Mouse (Mus musculus): ENCODE measurements around the gene Trim66. TPM values are rescaled to one million over a fixed set of nuclear protein-coding genes. Genes with fewer than 3 reads are reported as not detected.

Trim66 gene
- total RNA-seq, 1 experiment, result 0.62 TPM

GRCm38 (mm10) chr7:109532691-109533090 lies 24.8 kb upstream of the Trim66 start:
- in situ Hi-C loops (cut with MboI; ENCODE audit: low sequenced_read_pairs in 2 of 2, unreplicated experiment in 2 of 2), result no loop called here
- TF ChIP-seq CHD2 (IDR thresholded peaks at IDR 0.05; ENCODE audit: low read depth, low read length), result no peak
- TF ChIP-seq ZC3H11A (IDR thresholded peaks at IDR 0.05; ENCODE audit: borderline replicate concordance, low read depth, low read length), result no peak
- TF ChIP-seq HCFC1 (IDR thresholded peaks at IDR 0.05; ENCODE audit: borderline replicate concordance, insufficient read depth, low read length), result no peak
- TF ChIP-seq MAFK (IDR thresholded peaks at IDR 0.05; ENCODE audit: insufficient read depth, low read depth, low read length), result no peak
- TF ChIP-seq ZNF384 (IDR thresholded peaks at IDR 0.05; ENCODE audit: low read depth, low read length), result no peak
- H3K9ac ChIP-seq (ENCODE audit: insufficient read depth, low read depth, low read length, poor library complexity, severe bottlenecking), result no peak overlapping the region
- no peaks in the 10 kb centered on the region for H3K4me1 ChIP-seq (ENCODE audit: control insufficient read depth in 2 of 2, insufficient read depth in 2 of 2, low read length in 2 of 2, poor library complexity in 1 of 2)
- H3K4me3 ChIP-seq (ENCODE audit: insufficient read depth in 1 of 2, low read depth in 1 of 2, low read length in 2 of 2, poor library complexity in 1 of 2, severe bottlenecking in 1 of 2), result no peak overlapping the region
- no peak for DNase-seq (ENCODE audit: low read depth, low spot score)
- H3K27ac ChIP-seq (ENCODE audit: insufficient read depth, low read depth, low read length, poor library complexity, severe bottlenecking), result no peak overlapping the region
- H3K9me3 ChIP-seq (ENCODE audit: control insufficient read depth, insufficient read depth, low read depth, low read length), result no peaks in the 10 kb centered on the region
- peaks cover 2% of the 10 kb centered on the region; the same call in 1 of the 2 replicates for H3K36me3 ChIP-seq (ENCODE audit: control insufficient read depth, insufficient read depth, low read length, poor library complexity, severe bottlenecking)

- in situ Hi-C loops (cut with MboI; ENCODE audit: low sequenced_read_pairs in 2 of 2, unreplicated experiment in 2 of 2), result no loop called here
- Histone ChIP-seq H3K27ac (ENCODE audit: insufficient read depth, low read depth, low read length, poor library complexity, severe bottlenecking) (no peak overlapping the region), H3K9me3 (ENCODE audit: control insufficient read depth, insufficient read depth, low read depth, low read length) (no peaks in the 10 kb centered on the region), H3K36me3 (ENCODE audit: control insufficient read depth, insufficient read depth, low read length, poor library complexity, severe bottlenecking) (peaks cover 2% of the 10 kb centered on the region; the same call in 1 of the 2 replicates), H3K4me3 (ENCODE audit: insufficient read depth in 1 of 2, low read depth in 1 of 2, low read length in 2 of 2, poor library complexity in 1 of 2, severe bottlenecking in 1 of 2) (no peak overlapping the region), H3K9ac (ENCODE audit: insufficient read depth, low read depth, low read length, poor library complexity, severe bottlenecking) (no peak overlapping the region), H3K4me1 (ENCODE audit: control insufficient read depth in 2 of 2, insufficient read depth in 2 of 2, low read length in 2 of 2, poor library complexity in 1 of 2) (no peaks in the 10 kb centered on the region)
- no peak for DNase-seq (ENCODE audit: low read depth, low spot score)
- TF ChIP-seq MAFK (IDR thresholded peaks at IDR 0.05; ENCODE audit: insufficient read depth, low read depth, low read length) (no peak), HCFC1 (IDR thresholded peaks at IDR 0.05; ENCODE audit: borderline replicate concordance, insufficient read depth, low read length) (no peak), ZC3H11A (IDR thresholded peaks at IDR 0.05; ENCODE audit: borderline replicate concordance, low read depth, low read length) (no peak), ZNF384 (IDR thresholded peaks at IDR 0.05; ENCODE audit: low read depth, low read length) (no peak), CHD2 (IDR thresholded peaks at IDR 0.05; ENCODE audit: low read depth, low read length) (no peak)
These were observed 23.6 kb upstream of the Trim66 start for GRCm38 (mm10) chr7:109531501-109531900.

- Histone ChIP-seq H3K9ac (ENCODE audit: insufficient read depth, low read depth, low read length, poor library complexity, severe bottlenecking) (no peak overlapping the region), H3K4me1 (ENCODE audit: control insufficient read depth in 2 of 2, insufficient read depth in 2 of 2, low read length in 2 of 2, poor library complexity in 1 of 2) (no peaks in the 10 kb centered on the region), H3K4me3 (ENCODE audit: insufficient read depth in 1 of 2, low read depth in 1 of 2, low read length in 2 of 2, poor library complexity in 1 of 2, severe bottlenecking in 1 of 2) (no peak overlapping the region), H3K9me3 (ENCODE audit: control insufficient read depth, insufficient read depth, low read depth, low read length) (no peaks in the 10 kb centered on the region), H3K27ac (ENCODE audit: insufficient read depth, low read depth, low read length, poor library complexity, severe bottlenecking) (no peak overlapping the region), H3K36me3 (ENCODE audit: control insufficient read depth, insufficient read depth, low read length, poor library complexity, severe bottlenecking) (peaks cover 2% of the 10 kb centered on the region; the same call in 1 of the 2 replicates)
- no peak for DNase-seq (ENCODE audit: low read depth, low spot score)
- TF ChIP-seq ZNF384 (IDR thresholded peaks at IDR 0.05; ENCODE audit: low read depth, low read length) (no peak), ZC3H11A (IDR thresholded peaks at IDR 0.05; ENCODE audit: borderline replicate concordance, low read depth, low read length) (no peak), MAFK (IDR thresholded peaks at IDR 0.05; ENCODE audit: insufficient read depth, low read depth, low read length) (no peak), CHD2 (IDR thresholded peaks at IDR 0.05; ENCODE audit: low read depth, low read length) (no peak), HCFC1 (IDR thresholded peaks at IDR 0.05; ENCODE audit: borderline replicate concordance, insufficient read depth, low read length) (no peak)
- in situ Hi-C loops (cut with MboI; ENCODE audit: low sequenced_read_pairs in 2 of 2, unreplicated experiment in 2 of 2), result loop anchor here in 1 of 2 experiments (10.0 kb wide), 1 partner anchor 155 kb away; no protein-coding TSS in a partner anchor
These were observed 21.8 kb upstream of the Trim66 start for GRCm38 (mm10) chr7:109529741-109530140.

- Histone ChIP-seq H3K36me3 (ENCODE audit: control insufficient read depth, insufficient read depth, low read length, poor library complexity, severe bottlenecking) (peaks cover 10% of the 10 kb centered on the region; the same call in 1 of the 2 replicates), H3K4me3 (ENCODE audit: insufficient read depth in 1 of 2, low read depth in 1 of 2, low read length in 2 of 2, poor library complexity in 1 of 2, severe bottlenecking in 1 of 2) (no peak overlapping the region), H3K9me3 (ENCODE audit: control insufficient read depth, insufficient read depth, low read depth, low read length) (no peaks in the 10 kb centered on the region), H3K27ac (ENCODE audit: insufficient read depth, low read depth, low read length, poor library complexity, severe bottlenecking) (no peak overlapping the region), H3K9ac (ENCODE audit: insufficient read depth, low read depth, low read length, poor library complexity, severe bottlenecking) (no peak overlapping the region), H3K4me1 (ENCODE audit: control insufficient read depth in 2 of 2, insufficient read depth in 2 of 2, low read length in 2 of 2, poor library complexity in 1 of 2) (no peaks in the 10 kb centered on the region)
- no peak for DNase-seq (ENCODE audit: low read depth, low spot score)
- TF ChIP-seq MAFK (IDR thresholded peaks at IDR 0.05; ENCODE audit: insufficient read depth, low read depth, low read length) (no peak), HCFC1 (IDR thresholded peaks at IDR 0.05; ENCODE audit: borderline replicate concordance, insufficient read depth, low read length) (no peak), ZNF384 (IDR thresholded peaks at IDR 0.05; ENCODE audit: low read depth, low read length) (no peak), CHD2 (IDR thresholded peaks at IDR 0.05; ENCODE audit: low read depth, low read length) (no peak), ZC3H11A (IDR thresholded peaks at IDR 0.05; ENCODE audit: borderline replicate concordance, low read depth, low read length) (peak; percentile 85)
- in situ Hi-C loops (cut with MboI; ENCODE audit: low sequenced_read_pairs in 2 of 2, unreplicated experiment in 2 of 2), result loop anchor here in 1 of 2 experiments (10.0 kb wide), 1 partner anchor 156 kb away; no protein-coding TSS in a partner anchor
These were observed 20.4 kb upstream of the Trim66 start for GRCm38 (mm10) chr7:109528356-109528755.

All from ES-E14 (cell line).